ENCODE assay signal across 14 mouse cellular contexts in the genomic region with DNA sequence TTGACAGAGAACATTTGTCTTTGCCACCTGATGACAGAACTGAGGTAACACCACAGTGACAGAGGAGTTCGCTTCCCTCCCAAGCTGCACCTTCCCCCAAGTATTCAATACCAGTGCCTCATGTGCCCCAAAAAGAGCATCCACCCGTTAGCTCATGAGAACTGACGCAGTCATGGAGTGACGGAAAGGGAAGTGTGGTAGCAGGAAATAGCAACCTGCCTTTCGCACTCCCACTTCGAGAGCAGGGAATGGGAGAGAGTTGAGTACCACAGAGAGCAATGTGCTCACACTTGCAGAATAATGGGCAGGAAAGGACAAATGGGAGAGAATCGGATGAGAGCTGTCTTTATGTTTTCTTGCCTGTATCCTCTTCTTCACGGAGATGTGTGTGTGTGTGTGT. TPM values are rescaled to one million over a fixed set of nuclear protein-coding genes. Genes with fewer than 3 reads are reported as not detected.
"Had no signal": no experiment of that assay in that cellular context is flagged by ENCODE, and none has a peak within 500 bp of the region (broad histone marks: within the 10 kb centered on the region; RNA-seq: fewer than 3 reads in every experiment).

No protein-coding gene starts in this region.

- DNase-seq: lung, adult 18-20 months; lung, embryonic 14.5 days; lung, postnatal 10 days; lung, postnatal 4 days; midbrain, embryonic 14.5 days; retina, postnatal 1 day; right cerebral cortex, postnatal 14 days; spleen, adult 18-20 months; thymus, adult 18-20 months; thymus, postnatal 14 days; thymus, postnatal 36 days had no signal

- ATAC-seq: midbrain, embryonic 16.5 days had no signal

RNA-seq across cellular contexts. Expression of a gene that starts 39.2 kb away (rescaled TPM):
- total RNA-seq: megakaryocyte, adult 5-6 weeks; megakaryocyte-erythroid progenitor cell, adult 5-6 weeks had no signal
